8 mouse cellular contexts compared by ENCODE assay signal in genomic region chr4:49597183-49598100, GRCm38 (mm10). TPM values are rescaled to one million over a fixed set of nuclear protein-coding genes. Genes with fewer than 3 reads are reported as not detected.
DNase-seq lines count a peak whose midpoint lies in the region; ATAC-seq and TF ChIP-seq lines count a peak whose summit lies in the region.

Gene Tmem246, minus strand, starts transcription at chr4:49597876.

- peak within 1 kb of the TSS; percentile 83 for H3K4me2 ChIP-seq in forebrain, embryonic 14.5 days (ENCODE audit: low read length)
- peak within 1 kb of the TSS; percentile 87 for H3K4me2 ChIP-seq in heart, postnatal 0 days (ENCODE audit: low read depth, low read length)
- H3K4me2 ChIP-seq in liver, embryonic 14.5 days (ENCODE audit: low read depth): peak within 1 kb of the TSS; percentile 83
- H3K4me2 ChIP-seq in neural tube, embryonic 13.5 days: peak within 1 kb of the TSS; percentile 85

- peak; percentile 95 for ATAC-seq in forebrain, embryonic 14.5 days
- peak; percentile 91 for ATAC-seq in heart, postnatal 0 days (ENCODE audit: insufficient read depth, low read depth)
- ATAC-seq in liver, embryonic 14.5 days (ENCODE audit: insufficient read depth): peak; percentile 91
- ATAC-seq in neural tube, embryonic 13.5 days (ENCODE audit: low read depth): peak; percentile 95

- H3K9me3 ChIP-seq in MEL (replicated peaks; ENCODE audit: insufficient read depth, low read length): no peaks in the 10 kb centered on the region
- H3K9me3 ChIP-seq in forebrain, embryonic 14.5 days (replicated peaks; ENCODE audit: control insufficient read depth, low read length): no peaks in the 10 kb centered on the region
- no peaks in the 10 kb centered on the region for H3K9me3 ChIP-seq in heart, postnatal 0 days (replicated peaks; ENCODE audit: control insufficient read depth, low read length)
- H3K9me3 ChIP-seq in liver, embryonic 14.5 days (ENCODE audit: control insufficient read depth, low read length): no peaks in the 10 kb centered on the region
- no peaks in the 10 kb centered on the region for H3K9me3 ChIP-seq in neural tube, embryonic 13.5 days

- DNase-seq in MEL (ENCODE audit: low read depth, low spot score): peak; percentile 51
- DNase-seq in cerebellum, adult 11-12 months: peak; percentile 86
- peak; percentile 81 for DNase-seq in forebrain, embryonic 14.5 days (ENCODE audit: low spot score)
- DNase-seq in heart, postnatal 0 days (ENCODE audit: low spot score): peak; percentile 60
- DNase-seq in kidney, postnatal 36 days: peak; percentile 70 to 81
- DNase-seq in liver, embryonic 14.5 days (ENCODE audit: low read depth in 3 of 3, low spot score in 3 of 3): peak in 2 of 3 experiments; percentile 38 to 47
- peak; percentile 80 for DNase-seq in testis, postnatal 10 days (ENCODE audit: low spot score)

- under 1% methylated on average over 74 of the region's 77 CpGs for WGBS in forebrain, embryonic 14.5 days
- 0% methylated on average over 75 of the region's 77 CpGs for WGBS in heart, postnatal 0 days
- under 1% methylated on average over 76 of the region's 77 CpGs for WGBS in liver, embryonic 14.5 days (ENCODE audit: insufficient replicate concordance)
- WGBS in neural tube, embryonic 13.5 days: 1% methylated on average over 75 of the region's 77 CpGs

- peaks cover 0 to under 1% of the 10 kb centered on the region in 2 experiments; a peak in 1 of 4 replicates for H3K36me3 ChIP-seq in MEL (ENCODE audit: control insufficient read depth in 1 of 2, insufficient read depth in 2 of 2, low read length in 2 of 2)
- H3K36me3 ChIP-seq in forebrain, embryonic 14.5 days (ENCODE audit: control insufficient read depth, insufficient read depth, low read length): no peaks in the 10 kb centered on the region
- H3K36me3 ChIP-seq in heart, postnatal 0 days (replicated peaks; ENCODE audit: control insufficient read depth, insufficient read depth, low read length): no peaks in the 10 kb centered on the region
- no peaks in the 10 kb centered on the region for H3K36me3 ChIP-seq in liver, embryonic 14.5 days (replicated peaks; ENCODE audit: control insufficient read depth, insufficient read depth, low read depth)
- no peaks in the 10 kb centered on the region for H3K36me3 ChIP-seq in neural tube, embryonic 13.5 days

- peak within 1 kb of the TSS; percentile 53 to 79 for H3K4me3 ChIP-seq in MEL (ENCODE audit: control insufficient read depth in 1 of 2, insufficient read depth in 1 of 2, low read depth in 2 of 2, low read length in 2 of 2)
- H3K4me3 ChIP-seq in forebrain, embryonic 14.5 days (ENCODE audit: low read depth, low read length): peak within 1 kb of the TSS; percentile 80
- H3K4me3 ChIP-seq in heart, postnatal 0 days (ENCODE audit: low read depth, low read length): peak within 1 kb of the TSS; percentile 96
- H3K4me3 ChIP-seq in liver, embryonic 14.5 days (ENCODE audit: insufficient read depth in 1 of 2, low read depth in 2 of 2, low read length in 2 of 2): peak within 1 kb of the TSS; percentile 76 to 78
- peak within 1 kb of the TSS; percentile 84 for H3K4me3 ChIP-seq in neural tube, embryonic 13.5 days

- no peaks in the 10 kb centered on the region for H3K79me2 ChIP-seq in MEL (ENCODE audit: control insufficient read depth, insufficient read depth, low read length, poor library complexity)

- no peak within 1 kb of the TSS for H3K27ac ChIP-seq in MEL (ENCODE audit: control insufficient read depth, low read depth, low read length)
- peak within 1 kb of the TSS; percentile 82 for H3K27ac ChIP-seq in forebrain, embryonic 14.5 days (ENCODE audit: low read depth, low read length)
- H3K27ac ChIP-seq in heart, postnatal 0 days (ENCODE audit: low read depth): peak within 1 kb of the TSS; percentile 91
- no peak within 1 kb of the TSS; the same call in 1 of the 2 replicates for H3K27ac ChIP-seq in liver, embryonic 14.5 days
- H3K27ac ChIP-seq in neural tube, embryonic 13.5 days (replicated peaks): peak within 1 kb of the TSS; percentile 93

- TF ChIP-seq CTCF in MEL (IDR thresholded peaks at IDR 0.05 in 2 of 3, conservative IDR thresholded peaks at IDR 0.05 in 1 of 3; ENCODE audit: control insufficient read depth in 1 of 3, insufficient read depth in 1 of 3, low read depth in 2 of 3, low read length in 3 of 3, poor library complexity in 1 of 3, severe bottlenecking in 1 of 3): no peak
- no peak for TF ChIP-seq CTCF in heart, postnatal 0 days (IDR thresholded peaks at IDR 0.05; ENCODE audit: low read depth)
- 0 out of 2 replicates have a peak, but pooled peaks have one; percentile 10 for TF ChIP-seq CTCF in liver, embryonic 14.5 days (IDR thresholded peaks at IDR 0.05; ENCODE audit: low read depth)

- TF ChIP-seq POLR2A in MEL (IDR thresholded peaks at IDR 0.05; ENCODE audit: control insufficient read depth in 1 of 2, insufficient read depth in 1 of 2, low read depth in 1 of 2, low read length in 2 of 2, poor library complexity in 1 of 2): peak in 1 of 2 experiments; percentile 16; a peak in 1 of 4 replicates

- H3K9ac ChIP-seq in MEL (ENCODE audit: control insufficient read depth, low read depth, low read length, poor library complexity, severe bottlenecking): peak within 1 kb of the TSS; percentile 58
- H3K9ac ChIP-seq in forebrain, embryonic 14.5 days (ENCODE audit: low read length): peak within 1 kb of the TSS; percentile 86
- peak within 1 kb of the TSS; percentile 96 for H3K9ac ChIP-seq in heart, postnatal 0 days (replicated peaks; ENCODE audit: low read depth, low read length)
- H3K9ac ChIP-seq in liver, embryonic 14.5 days (replicated peaks): peak within 1 kb of the TSS; percentile 64
- H3K9ac ChIP-seq in neural tube, embryonic 13.5 days: peak within 1 kb of the TSS; percentile 92

- H3K27me3 ChIP-seq in MEL (ENCODE audit: control insufficient read depth in 1 of 2, insufficient read depth in 2 of 2, low read length in 2 of 2): peaks cover 0 to 3% of the 10 kb centered on the region in 2 experiments; a peak in 3 of 4 replicates
- no peaks in the 10 kb centered on the region for H3K27me3 ChIP-seq in forebrain, embryonic 14.5 days (replicated peaks; ENCODE audit: control insufficient read depth, insufficient read depth, low read length)
- no peaks in the 10 kb centered on the region for H3K27me3 ChIP-seq in heart, postnatal 0 days (ENCODE audit: control insufficient read depth, insufficient read depth, low read length)
- H3K27me3 ChIP-seq in liver, embryonic 14.5 days (ENCODE audit: control insufficient read depth, insufficient read depth, low read length): no peaks in the 10 kb centered on the region
- H3K27me3 ChIP-seq in neural tube, embryonic 13.5 days: no peaks in the 10 kb centered on the region

- TF ChIP-seq RAD21 in MEL (IDR thresholded peaks at IDR 0.05; ENCODE audit: low read depth, low read length): no peak

- 0 out of 4 replicates have a peak, but pooled peaks cover 0 to 2% of the 10 kb centered on the region in 2 experiments for H3K4me1 ChIP-seq in MEL (ENCODE audit: control insufficient read depth in 1 of 2, insufficient read depth in 2 of 2, low read length in 2 of 2)
- H3K4me1 ChIP-seq in forebrain, embryonic 14.5 days (ENCODE audit: control insufficient read depth, insufficient read depth, low read length): no peaks in the 10 kb centered on the region; the same call in 1 of the 2 replicates
- H3K4me1 ChIP-seq in heart, postnatal 0 days (ENCODE audit: control insufficient read depth, insufficient read depth): peaks cover 4% of the 10 kb centered on the region; the same call in 1 of the 2 replicates
- H3K4me1 ChIP-seq in liver, embryonic 14.5 days (replicated peaks; ENCODE audit: control insufficient read depth in 2 of 2, insufficient read depth in 2 of 2, low read length in 1 of 2): peaks cover 0 to 8% of the 10 kb centered on the region in 2 experiments; a peak in 2 of 4 replicates
- H3K4me1 ChIP-seq in neural tube, embryonic 13.5 days (replicated peaks): peaks cover 9% of the 10 kb centered on the region

- no peak for TF ChIP-seq EP300 in MEL (IDR thresholded peaks at IDR 0.05; ENCODE audit: low read depth in 1 of 2, low read length in 2 of 2)
- no peak for TF ChIP-seq EP300 in heart, postnatal 0 days (IDR thresholded peaks at IDR 0.05; ENCODE audit: low read depth)
- TF ChIP-seq EP300 in liver, embryonic 14.5 days (IDR thresholded peaks at IDR 0.05; ENCODE audit: low read depth): no peak

TF ChIP-seq in MEL, 35 proteins besides CTCF, POLR2A, EP300 and RAD21:
- TF ChIP-seq HCFC1 (IDR thresholded peaks at IDR 0.05; ENCODE audit: low read depth, low read length): no peak
- peak; percentile 78 for TF ChIP-seq USF1 (IDR thresholded peaks at IDR 0.05; ENCODE audit: low read depth, low read length)
- TF ChIP-seq ZKSCAN1 (IDR thresholded peaks at IDR 0.05; ENCODE audit: low read depth, low read length): no peak
- TF ChIP-seq NELFE (IDR thresholded peaks at IDR 0.05; ENCODE audit: low read depth, low read length): peak; percentile 36
- TF ChIP-seq MAZ (IDR thresholded peaks at IDR 0.05; ENCODE audit: low read depth, low read length): 0 out of 2 replicates have a peak, but pooled peaks have one; percentile 14

RNA-seq across cellular contexts. Expression of gene Tmem246, which starts in this region (rescaled TPM):
- 2.6 and 2.9 TPM in 2 replicates for total RNA-seq in MEL (2012; rRNA removed)
- polyA plus RNA-seq in MEL (2012; ENCODE audit: insufficient read depth in 1 of 2, insufficient read length in 2 of 2, low read depth in 1 of 2, low replicate concordance in 2 of 2, missing spikeins in 1 of 2): 10 to 100 TPM in 1 of 2 experiments, not detected in 1; 11.1 TPM
- 53.6 and 61.1 TPM in 2 replicates for polyA plus RNA-seq in forebrain, embryonic 14.5 days (2014; fragmentation: Nextera tagmentation; extraction: Ambion mirVana)
- 56.4 and 110 TPM in 2 replicates for total RNA-seq in heart, postnatal 0 days (2014; rRNA removed; ENCODE audit: low replicate concordance)
- 54.5 and 56.5 TPM in 2 replicates for polyA plus RNA-seq in heart, postnatal 0 days (2015; fragmentation: Nextera tagmentation; extraction: Ambion mirVana)
- 4.8 and 5.8 TPM in 2 replicates for polyA plus RNA-seq in liver, embryonic 14.5 days (2012; rRNA removed)
- polyA plus RNA-seq in liver, embryonic 14.5 days (2014; fragmentation: Nextera tagmentation; extraction: Ambion mirVana): 6.7 and 9.0 TPM in 2 replicates
- 59.6 and 67.2 TPM in 2 replicates for polyA plus RNA-seq in neural tube, embryonic 13.5 days (2015; fragmentation: Nextera tagmentation; extraction: Ambion mirVana)

Comparison
In these comparisons a context has a peak if more than half of its experiments do, and no peak if none do; other contexts are left out.
1. RNA of gene Tmem246 (total RNA-seq): 56.4 to 110 TPM in heart, postnatal 0 days; 2.6 to 2.9 TPM in MEL; every median in the first group is over 10 times any median in the second.
2. H3K27ac ChIP-seq: peak in forebrain, embryonic 14.5 days (single experiment), heart, postnatal 0 days (single experiment) and neural tube, embryonic 13.5 days (single experiment); none in MEL (single experiment) and liver, embryonic 14.5 days (single experiment).
3. Peak in every context shown above with its lines, with median percentiles within 50 percentile points of each other: DNase-seq, H3K4me3 ChIP-seq, H3K9ac ChIP-seq, ATAC-seq and H3K4me2 ChIP-seq.